Mouse (Mus musculus) heart, postnatal 10 days (tissue): ENCODE results near the gene Rel. TPM values are rescaled to one million over a fixed set of nuclear protein-coding genes. Genes with fewer than 3 reads are reported as not detected.
A peak's percentile ranks its signal among the peaks of the same experiment; 100 is the strongest.

Experiments
- DNase-seq, 2 experiments: peaks; one replicate each; pipeline ENCODE4 v3.0.0; 2021
- intact Hi-C: fragments of 180-260 bp; cut with DNase I; formaldehyde crosslinking; loops from one replicate; pipeline ENCODE4 v1.15.1; 2025
- total RNA-seq, 2 experiments: library from RNA; stranded (reverse); gene quantifications; 2 replicates each; pipeline ENCODE4 v1.2.3; 2021

Rel gene
- total RNA-seq, 2 experiments from 2014 or later, result 9.5 to 10.3 TPM

- intact Hi-C loops, result no loop called here
- DNase-seq, result no peak
These were observed 17.5 kb downstream of the Rel start for GRCm38 (mm10) chr11:23753136-23753710.

DNA sequence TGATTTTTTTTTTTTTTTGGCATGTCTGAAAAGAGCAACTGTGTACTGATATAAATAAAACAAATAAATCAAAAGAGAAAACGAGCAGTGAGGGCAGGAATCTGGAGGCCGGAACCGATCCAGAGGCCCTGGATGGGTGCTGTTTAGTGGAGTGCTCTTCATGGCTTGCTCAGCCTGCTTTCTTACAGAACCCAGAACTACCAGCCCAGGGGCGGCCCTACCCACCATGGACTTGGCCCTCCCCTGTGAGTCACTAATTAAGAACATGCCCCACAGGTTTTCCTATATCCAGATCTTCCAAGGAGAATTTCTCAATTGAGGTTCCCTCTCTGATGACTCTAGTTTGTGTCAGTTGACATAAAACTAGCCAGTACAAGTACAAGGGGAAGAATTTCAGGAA is 24.7 kb downstream of the Rel start:
- DNase-seq, result no peak
- intact Hi-C loops, result no loop called here

DNA sequence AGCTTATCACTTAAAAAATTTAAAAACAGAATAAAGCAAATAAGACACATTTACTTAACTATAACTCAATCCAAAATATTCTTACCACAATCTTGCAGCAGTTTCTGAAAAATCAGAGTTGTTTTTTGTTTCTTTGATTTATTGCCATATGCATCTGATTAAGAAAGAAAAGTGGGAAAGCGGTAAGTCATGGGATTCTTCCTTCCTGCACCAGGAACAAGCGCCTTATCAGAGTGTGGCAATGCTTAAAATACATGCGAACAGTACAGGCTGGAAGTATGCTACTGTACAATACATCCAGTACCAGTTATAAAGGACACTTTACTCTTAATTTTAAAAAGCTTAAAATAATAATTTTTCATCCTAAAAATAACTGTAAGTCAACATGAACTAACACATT is 26.4 kb downstream of the Rel start:
- no peak for DNase-seq
- intact Hi-C loops, result no loop called here

GRCm38 (mm10) chr11:23741386-23741785 is 29.4 kb downstream of the Rel start:
- intact Hi-C loops, result no loop called here
- no peak for DNase-seq

GRCm38 (mm10) chr11:23740895-23741294 is 29.9 kb downstream of the Rel start:
- no peak for DNase-seq
- intact Hi-C loops, result no loop called here

DNA sequence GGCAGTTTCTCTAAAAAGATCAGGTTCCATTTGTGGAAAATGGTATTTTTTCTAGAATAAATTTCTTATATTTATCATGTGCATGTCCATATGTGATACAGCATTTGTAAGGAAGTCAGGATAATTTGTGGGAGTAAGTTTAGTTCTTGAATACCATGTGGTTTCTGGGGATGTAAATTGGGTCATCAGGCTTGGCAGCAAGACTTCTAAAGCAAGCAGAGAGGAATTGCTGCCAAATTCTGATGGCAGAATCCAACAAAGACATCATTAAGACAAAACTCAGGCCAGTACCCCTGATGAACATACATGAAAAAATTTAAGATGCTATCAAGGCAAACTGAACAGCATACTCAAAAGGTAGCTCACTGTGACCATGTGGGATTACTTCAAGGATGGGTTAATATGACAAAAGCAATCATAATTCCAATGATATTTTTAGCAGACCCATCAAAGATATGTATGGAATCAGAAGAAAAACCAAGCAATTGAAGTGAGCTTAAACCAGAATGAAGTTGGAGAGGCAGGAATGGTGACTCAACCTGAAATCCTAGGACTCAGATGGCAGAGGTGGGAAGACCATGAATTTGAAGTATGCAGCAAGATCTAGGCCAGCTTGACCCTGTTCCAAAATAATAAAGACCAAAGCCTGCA is 34.8 kb downstream of the Rel start:
- intact Hi-C loops, result no loop called here
- DNase-seq, result peak in 1 of 2 experiments; percentile 3

DNA sequence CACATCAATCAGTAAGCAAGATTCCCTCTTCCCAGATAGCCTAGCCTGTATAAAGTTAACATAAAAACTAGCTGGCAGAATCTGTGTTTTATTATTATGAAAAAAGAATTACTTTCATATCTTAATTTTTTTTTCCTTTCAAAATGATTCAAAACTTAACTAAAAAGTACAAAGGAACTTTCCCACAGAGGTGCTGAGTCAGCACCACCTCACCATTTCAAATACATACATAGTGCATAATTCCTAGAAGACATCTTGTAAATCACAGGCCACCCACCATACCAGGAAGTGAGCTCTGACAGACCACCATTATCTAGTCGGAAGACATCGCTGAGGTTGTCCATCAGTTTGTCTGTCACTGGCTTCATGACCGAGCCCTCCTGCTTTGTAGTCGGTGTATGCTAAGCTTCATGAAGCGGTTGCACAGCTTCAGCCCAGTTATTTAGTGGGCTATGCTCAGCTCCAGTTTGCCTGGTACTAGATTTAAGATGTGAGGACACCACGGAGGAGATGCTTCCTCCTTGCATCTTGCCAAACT is 36.0 kb downstream of the Rel start:
- intact Hi-C loops, result no loop called here
- no peak for DNase-seq

DNA sequence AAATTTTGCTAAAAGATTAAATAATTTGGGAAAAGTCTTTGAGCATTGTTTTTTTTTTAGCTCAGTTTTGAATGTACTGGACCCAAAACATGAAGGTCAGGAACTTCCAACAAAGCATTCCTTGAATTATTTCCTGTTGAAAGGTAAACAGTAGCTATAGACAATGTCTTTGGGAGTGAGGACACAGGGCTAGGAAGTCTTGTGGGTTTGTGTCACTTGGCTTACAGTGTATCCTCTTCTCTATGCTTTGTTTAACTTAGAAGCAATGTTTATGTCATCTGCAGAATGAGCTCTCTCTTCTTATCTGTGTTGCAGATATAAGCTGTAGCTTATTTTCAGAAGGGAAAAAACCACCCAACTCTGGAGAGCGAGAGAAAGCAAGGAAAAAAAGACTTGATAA is 37.9 kb downstream of the Rel start:
- intact Hi-C loops, result no loop called here
- DNase-seq, result no peak

GRCm38 (mm10) chr11:23730120-23730519 is 40.6 kb downstream of the Rel start:
- intact Hi-C loops, result no loop called here
- DNase-seq, result no peak

DNA sequence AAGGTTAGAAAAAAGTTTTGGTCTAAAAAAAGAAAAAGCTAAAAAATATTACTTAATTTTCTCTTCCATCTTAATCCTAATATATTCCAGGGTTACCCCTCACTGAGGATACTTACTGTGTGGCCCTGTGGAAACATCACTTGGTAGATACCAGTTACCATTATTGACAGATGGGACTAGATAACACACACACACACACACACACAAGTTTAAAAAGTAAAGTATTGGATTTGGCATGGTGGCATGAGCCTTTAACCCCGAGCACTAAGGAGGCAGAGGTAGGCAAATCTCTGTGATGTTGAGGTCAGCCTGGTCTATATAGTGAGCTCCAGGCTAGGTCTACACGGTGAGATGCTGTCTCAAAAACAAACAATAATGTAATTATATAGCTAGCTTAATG is 42.6 kb downstream of the Rel start:
- intact Hi-C loops, result no loop called here
- DNase-seq, result no peak

- no peak for DNase-seq
- intact Hi-C loops, result no loop called here
These were observed 44.3 kb downstream of the Rel start for GRCm38 (mm10) chr11:23726441-23726840.

DNA sequence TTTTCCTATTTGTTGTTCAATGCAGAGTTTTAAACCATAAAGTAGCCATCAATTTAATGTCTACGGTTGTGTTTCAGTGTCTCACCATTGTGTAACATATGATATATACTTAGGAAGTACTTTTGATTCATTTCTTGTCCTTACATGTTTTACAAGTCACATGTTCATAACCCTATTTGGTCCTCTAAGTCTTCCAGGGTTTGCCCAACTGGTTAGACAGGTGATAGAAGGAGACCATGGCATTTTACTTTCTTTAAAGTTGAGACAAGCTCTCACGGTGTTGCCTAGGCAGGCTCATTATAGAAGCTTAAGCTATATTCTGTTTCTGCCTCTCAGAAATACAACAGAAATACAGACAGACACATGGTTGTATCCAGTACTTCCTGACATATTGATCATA is 44.9 kb downstream of the Rel start:
- intact Hi-C loops, result no loop called here
- no peak for DNase-seq

DNA sequence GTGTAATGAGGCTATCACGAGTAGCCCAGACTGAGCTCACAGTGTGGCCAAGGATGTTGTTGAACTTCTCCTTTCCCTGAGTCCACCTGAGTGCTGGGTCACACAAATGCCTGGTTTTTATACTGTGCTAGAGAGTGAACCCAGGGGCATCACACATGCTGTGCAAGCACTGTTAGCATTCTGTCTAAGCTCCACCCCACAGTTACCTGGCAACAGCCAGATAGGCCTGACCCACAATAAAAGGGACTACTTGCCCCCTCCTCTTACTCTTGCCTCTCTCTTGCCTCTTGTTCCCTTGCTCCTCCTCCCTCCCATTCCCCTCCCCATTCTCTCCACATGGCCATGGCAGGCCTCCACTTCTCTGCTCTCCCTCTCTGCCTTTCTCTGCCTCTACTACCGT is 48.4 kb downstream of the Rel start:
- no peak for DNase-seq
- intact Hi-C loops, result no loop called here

- intact Hi-C loops, result no loop called here
These were observed 50.9 kb downstream of the Rel start for GRCm38 (mm10) chr11:23719825-23720224.

GRCm38 (mm10) chr11:23718856-23719255 is 51.9 kb downstream of the Rel start:
- no peak for DNase-seq
- intact Hi-C loops, result no loop called here

More at GRCm38 (mm10) chr11:23719825-23720224, 50.9 kb downstream of the Rel start:
- no peak for DNase-seq

DNA sequence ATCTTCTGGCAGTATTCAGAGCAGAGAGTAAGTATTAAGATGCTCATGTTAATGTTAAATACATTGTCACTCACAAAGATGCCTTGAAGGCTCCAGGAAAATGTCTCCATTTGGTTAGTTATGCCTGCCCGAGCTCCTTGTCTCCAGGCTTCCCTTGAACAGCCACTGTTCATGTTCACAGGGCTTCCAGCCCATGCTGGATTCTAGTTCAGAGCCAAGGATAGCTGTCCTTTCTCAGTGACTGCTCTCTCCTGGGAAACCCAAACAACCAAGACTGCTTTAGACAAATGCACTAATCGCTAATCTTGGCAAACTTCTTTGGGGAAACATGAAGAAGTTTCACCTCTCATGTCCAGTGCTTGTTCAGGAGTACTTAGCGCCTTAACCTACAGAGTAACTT is 58.5 kb downstream of the Rel start:
- intact Hi-C loops, result no loop called here
- DNase-seq, result no peak

- intact Hi-C loops, result no loop called here
- no peak for DNase-seq
These were observed 66.0 kb downstream of the Rel start for GRCm38 (mm10) chr11:23704604-23705294.

DNA sequence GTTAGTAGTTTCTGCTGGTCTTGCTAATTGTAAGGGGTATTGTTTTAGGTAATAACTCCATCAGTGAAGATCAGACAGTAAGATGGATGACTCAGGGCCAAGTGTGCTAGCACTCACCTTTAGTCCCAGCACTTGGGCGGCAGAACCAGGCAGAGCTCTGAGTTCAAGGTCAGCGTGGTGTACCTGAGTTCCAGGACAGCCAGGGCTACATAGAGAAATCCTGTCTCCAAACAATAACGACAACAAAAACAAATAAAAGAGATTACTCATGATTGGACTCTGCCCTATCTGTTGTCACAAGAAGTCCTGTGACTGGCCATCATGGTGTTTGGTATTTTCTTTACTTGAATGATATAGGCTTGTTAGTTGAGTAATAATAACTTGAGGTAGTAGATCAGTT is 68.9 kb downstream of the Rel start:
- DNase-seq, result no peak
- intact Hi-C loops, result no loop called here

GRCm38 (mm10) chr11:23699414-23700095 is 71.2 kb downstream of the Rel start:
- intact Hi-C loops, result no loop called here
- no peak for DNase-seq

DNA sequence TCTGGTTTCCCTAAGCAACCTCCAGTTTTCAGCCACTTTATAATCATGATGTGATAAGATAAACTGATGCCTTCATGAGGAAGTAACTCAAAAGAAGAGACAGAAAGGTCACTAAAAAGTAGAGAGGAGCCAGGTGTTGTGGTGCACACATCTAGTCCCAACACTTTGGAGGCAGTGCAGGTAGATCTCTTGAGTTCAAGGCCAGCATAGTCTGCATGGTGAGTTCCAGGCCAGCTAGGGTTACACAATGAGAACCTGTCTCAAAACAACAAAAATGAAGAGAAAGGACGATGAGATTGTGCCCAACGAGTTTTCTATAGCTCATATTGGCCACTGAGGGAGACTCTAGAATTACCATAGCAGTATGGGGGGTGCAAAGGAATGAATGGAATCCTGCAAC is 72.2 kb downstream of the Rel start:
- DNase-seq, result no peak
- intact Hi-C loops, result no loop called here

GRCm38 (mm10) chr11:23695847-23696246 is 74.9 kb downstream of the Rel start:
- DNase-seq, result no peak
- intact Hi-C loops, result no loop called here
